Mouse (Mus musculus) limb, embryonic 11.5 days (tissue): ENCODE measurements at regions not wholly inside any gene's neighbourhood (a gene's known extent, or its start where the extent isn't known, plus 50 kb on each side); places are given as distances from the start of the nearest gene placed in this dataset.
"Not testable (repeated sequence)": the region's sequence is repeated elsewhere in the genome, so short reads cannot be mapped to it uniquely, and the experiment has no call there.

Source experiments
- ATAC-seq: fragments of 200-750 bp; cut with Nextera tagmentation; 2 replicates; pipeline ENCODE4 v1.8.0; 2017; ENCODE audit warnings: low read depth; ENCODE audit not compliant: insufficient number of reproducible peaks, low FRiP score, low TSS enrichment
- DNase-seq: peaks from one replicate; pipeline ENCODE4 v3.0.0-alpha.2; 2015; ENCODE audit warnings: low spot score
- H3K27ac ChIP-seq: fragments of 300-500 bp; sonication (generic); replicated peaks from 2 replicates; pipeline ENCODE4 v1.5.1; 2014; ENCODE audit warnings: low read depth, mild to moderate bottlenecking, low read length
- H3K27me3 ChIP-seq: fragments of 300-500 bp; sonication (generic); 2 replicates; pipeline ENCODE4 v1.6.1; 2014; ENCODE audit warnings: mild to moderate bottlenecking, low read length, mixed read lengths; ENCODE audit not compliant: control insufficient read depth, insufficient read depth
- H3K36me3 ChIP-seq: fragments of 300-500 bp; sonication (generic); 2 replicates; pipeline ENCODE4 v1.6.1; 2014; ENCODE audit warnings: mild to moderate bottlenecking, low read length, moderate library complexity, mixed read lengths; ENCODE audit not compliant: control insufficient read depth, insufficient read depth
- H3K4me1 ChIP-seq: fragments of 300-500 bp; sonication (generic); 2 replicates; pipeline ENCODE4 v1.6.1; 2014; ENCODE audit warnings: low read length, mixed read lengths; ENCODE audit not compliant: control insufficient read depth, insufficient read depth
- H3K4me2 ChIP-seq: fragments of 300-500 bp; sonication (generic); 2 replicates; pipeline ENCODE4 v1.6.1; 2014; ENCODE audit warnings: low read depth, mild to moderate bottlenecking, moderate library complexity; ENCODE audit not compliant: severe bottlenecking
- H3K4me3 ChIP-seq: fragments of 300-500 bp; sonication (generic); 2 replicates; pipeline ENCODE4 v1.5.1; 2014; ENCODE audit warnings: low read depth, low read length
- H3K9ac ChIP-seq: fragments of 300-500 bp; sonication (generic); 2 replicates; pipeline ENCODE4 v1.6.1; 2014; ENCODE audit warnings: mild to moderate bottlenecking, low read length
- H3K9me3 ChIP-seq: fragments of 300-500 bp; sonication (generic); 2 replicates; pipeline ENCODE4 v1.6.1; 2016; ENCODE audit warnings: low read length; ENCODE audit not compliant: control insufficient read depth
- WGBS: fragments of 180-500 bp; shearing (Covaris S2); extraction: QIAGEN DNeasy Blood & Tissue Kit; methylation state at CpG from one replicate; pipeline ENCODE4 v1.1.7; 2014; 5-methylcytosine and 5-hydroxymethylcytosine counted together

DNA sequence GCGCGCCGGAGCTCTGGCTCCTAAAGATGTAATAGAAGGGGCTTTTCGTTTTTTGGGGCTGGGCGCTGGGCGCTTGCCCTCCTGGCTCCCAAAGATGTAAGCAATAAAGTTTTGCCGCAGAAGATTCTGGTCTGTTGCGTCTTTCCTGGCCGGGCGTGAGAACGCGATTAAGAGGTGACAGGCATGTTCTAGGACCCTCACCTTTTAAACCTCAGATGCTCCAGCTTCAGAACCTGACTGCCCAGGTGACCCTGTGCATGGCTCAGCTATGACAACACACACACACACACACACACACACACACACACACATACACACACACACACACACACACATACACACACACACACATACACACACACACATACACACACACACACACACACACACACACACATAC, 391.3 kb downstream of the Sox9 start:
- H3K4me1 ChIP-seq = peaks cover 29% of the 10 kb centered on the region
- not testable (repeated sequence) for ATAC-seq, H3K27ac ChIP-seq

DNA sequence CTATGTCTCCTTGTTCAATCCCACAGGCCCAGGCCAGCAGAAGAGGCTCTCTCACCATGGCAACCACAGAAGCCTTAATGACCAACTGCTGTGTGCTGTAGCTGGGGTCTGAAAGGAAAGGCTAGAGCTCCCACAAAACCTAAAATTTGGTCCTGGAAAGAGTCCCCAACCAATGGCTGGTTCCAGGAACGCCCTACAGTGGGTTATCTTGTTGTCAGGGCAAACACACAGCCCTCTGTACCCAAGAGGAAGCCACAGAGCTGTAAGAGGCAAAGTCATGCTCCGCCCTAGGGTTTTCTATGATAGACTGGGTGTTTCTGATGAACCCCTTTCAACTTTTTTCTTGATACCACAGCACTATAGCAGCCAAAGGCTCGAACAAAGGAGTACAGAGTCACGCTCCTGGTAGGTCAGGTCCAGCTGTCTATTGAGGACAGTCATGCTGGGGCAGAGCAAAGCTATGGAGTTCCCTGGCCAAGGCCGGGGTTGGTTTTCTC, 392.0 kb downstream of the Sox9 start:
- DNase-seq (no peak), ATAC-seq (no peak)
- Histone ChIP-seq H3K4me3 (no peak overlapping the region), H3K4me2 (no peak overlapping the region), H3K9me3 (no peaks in the 10 kb centered on the region), H3K36me3 (no peaks in the 10 kb centered on the region), H3K27me3 (no peaks in the 10 kb centered on the region), H3K4me1 (peaks cover 37% of the 10 kb centered on the region), H3K9ac (no peak overlapping the region), H3K27ac (no peak overlapping the region)
- WGBS = 82% methylated on average over 5 of the region's 5 CpGs

More for the DNA sequence above, 391.3 kb downstream of the Sox9 start:
- not testable (repeated sequence) for H3K27me3 ChIP-seq, H3K36me3 ChIP-seq, H3K9me3 ChIP-seq, DNase-seq, H3K9ac ChIP-seq
- peak overlapping the region; percentile 14; the same call in 1 of the 2 replicates for H3K4me3 ChIP-seq
- H3K4me2 ChIP-seq = peak overlapping the region; percentile 12; the same call in 1 of the 2 replicates
- 18% methylated on average over 12 of the region's 12 CpGs for WGBS

DNA sequence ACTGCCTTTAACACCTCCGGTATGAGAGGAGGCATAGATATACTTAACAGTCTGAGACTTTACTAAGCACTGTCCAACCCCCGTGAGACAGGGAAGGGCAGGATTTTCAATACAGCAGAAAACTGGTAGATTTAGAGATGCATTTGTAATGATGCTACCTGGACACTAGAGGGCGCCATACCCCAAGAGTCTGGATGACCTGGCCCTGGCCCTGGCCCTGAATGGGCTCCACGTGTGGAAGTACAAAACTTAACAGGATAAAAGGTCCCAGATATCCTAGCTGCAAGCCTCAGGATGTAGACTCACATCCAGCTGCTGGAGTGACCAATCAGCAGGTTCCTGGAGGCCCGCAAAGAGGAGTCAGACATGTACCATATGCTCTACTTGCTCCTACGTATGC, 393.3 kb downstream of the Sox9 start:
- H3K36me3 ChIP-seq = no peaks in the 10 kb centered on the region
- H3K4me1 ChIP-seq = peaks cover 35% of the 10 kb centered on the region
- H3K4me2 ChIP-seq = no peak overlapping the region
- ATAC-seq (no peak), DNase-seq (peak; percentile 74)
- H3K4me3 ChIP-seq = no peak overlapping the region
- H3K9ac ChIP-seq = no peak overlapping the region
- no peaks in the 10 kb centered on the region for H3K9me3 ChIP-seq
- WGBS = 32% methylated on average over 6 of the region's 6 CpGs
- H3K27me3 ChIP-seq = no peaks in the 10 kb centered on the region
- no peak overlapping the region for H3K27ac ChIP-seq

DNA sequence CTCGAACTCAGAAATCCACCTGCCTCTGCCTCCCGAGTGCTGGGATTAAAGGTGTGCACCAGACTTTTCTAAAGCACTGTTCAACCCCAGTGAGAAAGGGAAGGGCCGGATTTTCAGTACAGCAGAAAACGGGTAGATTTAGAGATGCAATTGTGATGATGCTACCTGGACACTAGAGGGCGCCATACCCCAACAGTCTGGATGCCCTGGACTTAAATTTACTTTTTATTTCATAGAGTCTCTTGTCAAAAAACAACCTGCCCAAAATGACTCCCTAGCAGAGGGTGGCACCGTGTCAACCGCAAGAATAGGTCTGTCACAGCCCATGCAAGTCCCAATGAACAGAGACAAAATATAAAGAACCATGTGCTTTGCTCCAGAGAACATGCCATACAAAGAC, 394.2 kb downstream of the Sox9 start:
- Histone ChIP-seq H3K4me2 (no peak overlapping the region), H3K27ac (no peak overlapping the region), H3K9ac (no peak overlapping the region), H3K36me3 (no peaks in the 10 kb centered on the region), H3K4me3 (no peak overlapping the region), H3K27me3 (no peaks in the 10 kb centered on the region), H3K9me3 (no peaks in the 10 kb centered on the region), H3K4me1 (peaks cover 33% of the 10 kb centered on the region)
- 26% methylated on average over 7 of the region's 7 CpGs for WGBS
- ATAC-seq (no peak), DNase-seq (peak; percentile 81)

DNA sequence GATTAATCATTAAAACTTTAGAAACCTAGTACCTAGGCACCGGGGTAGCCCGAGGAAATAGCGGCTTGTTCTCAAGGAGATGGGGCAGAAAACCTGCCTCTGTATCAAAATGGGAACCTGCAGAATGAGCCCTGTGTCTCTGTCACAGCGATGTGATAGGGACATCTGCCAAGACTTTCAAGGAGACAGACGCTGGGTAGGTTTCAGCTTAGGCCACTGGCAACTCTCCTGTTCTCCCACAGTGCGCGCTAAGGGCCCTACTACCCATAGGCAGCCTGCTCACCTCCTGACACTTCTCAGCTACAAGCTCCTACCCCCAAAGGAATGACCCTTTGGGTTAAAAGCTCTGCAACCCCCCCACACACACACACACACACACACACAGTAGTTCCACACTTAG, 396.4 kb downstream of the Sox9 start:
- Histone ChIP-seq H3K36me3 (no peaks in the 10 kb centered on the region), H3K4me3 (no peak overlapping the region), H3K27me3 (no peaks in the 10 kb centered on the region), H3K4me1 (peaks cover 34% of the 10 kb centered on the region), H3K4me2 (no peak overlapping the region), H3K27ac (no peak overlapping the region), H3K9ac (no peak overlapping the region), H3K9me3 (no peaks in the 10 kb centered on the region)
- WGBS = 84% methylated on average over 7 of the region's 7 CpGs
- DNase-seq (no peak), ATAC-seq (no peak)

DNA sequence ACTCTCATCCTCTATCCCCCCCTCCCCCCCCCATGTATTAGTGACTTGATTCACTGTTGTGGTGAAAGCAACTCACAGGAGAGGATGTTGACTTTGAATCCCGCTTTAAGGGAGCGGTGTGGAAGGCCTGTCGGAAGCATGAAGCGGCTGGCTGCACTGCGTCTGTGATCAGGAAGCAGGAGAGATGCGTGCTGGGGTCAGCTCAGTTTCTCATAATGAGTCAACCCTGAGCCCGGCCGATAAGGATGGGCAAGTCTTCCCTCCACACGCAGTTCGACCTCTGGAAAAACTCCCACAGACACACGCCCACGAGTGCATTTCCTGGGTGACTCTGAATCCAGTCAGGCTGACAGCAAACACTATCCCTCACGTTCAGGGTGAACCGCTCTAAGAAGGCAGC, 398.0 kb downstream of the Sox9 start:
- Histone ChIP-seq H3K9ac (no peak overlapping the region), H3K27ac (no peak overlapping the region), H3K4me3 (no peak overlapping the region), H3K9me3 (no peaks in the 10 kb centered on the region), H3K4me2 (no peak overlapping the region), H3K4me1 (peaks cover 39% of the 10 kb centered on the region), H3K36me3 (no peaks in the 10 kb centered on the region), H3K27me3 (no peaks in the 10 kb centered on the region)
- DNase-seq (no peak), ATAC-seq (no peak)
- 77% methylated on average over 14 of the region's 14 CpGs for WGBS

- no peak for ATAC-seq
- no peaks in the 10 kb centered on the region for H3K36me3 ChIP-seq
- H3K27me3 ChIP-seq = no peaks in the 10 kb centered on the region
- DNase-seq = no peak
- H3K9me3 ChIP-seq = no peaks in the 10 kb centered on the region
- H3K9ac ChIP-seq = no peak overlapping the region
- H3K27ac ChIP-seq = no peak overlapping the region
- peaks cover 36% of the 10 kb centered on the region for H3K4me1 ChIP-seq
- H3K4me3 ChIP-seq = no peak overlapping the region
- no peak overlapping the region for H3K4me2 ChIP-seq
- WGBS = 74% methylated on average over 13 of the region's 13 CpGs
These were observed 400.2 kb downstream of the Sox9 start for GRCm38 (mm10) chr11:113182083-113182861.

DNA sequence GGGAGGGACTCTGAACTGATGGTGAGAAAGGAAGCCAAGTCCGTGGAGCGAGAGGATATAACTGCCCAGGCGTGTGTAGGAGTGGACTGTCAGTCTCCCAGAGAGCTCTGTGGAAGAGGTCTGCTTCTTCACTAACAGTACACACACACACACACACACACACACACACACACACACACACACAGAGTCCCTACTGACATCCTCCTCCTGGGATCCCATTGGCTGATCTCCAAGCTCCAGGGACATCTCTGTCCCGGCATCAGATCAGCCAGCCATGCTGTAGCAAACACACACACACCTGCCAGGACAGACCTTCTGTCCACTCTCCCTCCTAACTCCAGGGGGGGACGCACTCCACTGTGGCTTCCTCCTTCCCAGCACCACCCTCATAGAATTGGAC, 401.5 kb downstream of the Sox9 start:
- no peaks in the 10 kb centered on the region for H3K9me3 ChIP-seq
- WGBS = 83% methylated on average over 5 of the region's 5 CpGs
- peak overlapping the region; percentile 30 for H3K27ac ChIP-seq
- ATAC-seq = no peak
- H3K36me3 ChIP-seq = no peaks in the 10 kb centered on the region
- no peak overlapping the region for H3K4me3 ChIP-seq
- H3K9ac ChIP-seq = no peak overlapping the region
- no peaks in the 10 kb centered on the region for H3K27me3 ChIP-seq
- DNase-seq = no peak
- H3K4me2 ChIP-seq = no peak overlapping the region
- H3K4me1 ChIP-seq = peaks cover 30% of the 10 kb centered on the region
